Mouse (Mus musculus) kidney, adult 10 weeks (tissue): Measurements from ENCODE around the gene Xlr3a. TPM values are rescaled to one million over a fixed set of nuclear protein-coding genes. Genes with fewer than 3 reads are reported as not detected.

Experiments used
- polyA plus RNA-seq: library from polyadenylated mRNA; stranded (reverse); fragments of 350-450 nt; fragmentation: Illumina TruSeq; extraction: RNeasy Lipid Tissue Mini Kit (QIAGEN cat#74804); gene quantifications from one replicate; pipeline ENCODE4 v1.2.3, GENCODE M21; 2014; ENCODE audit warnings: low read depth, low replicate concordance

Xlr3a gene
- polyA plus RNA-seq, result 5.1 TPM

DNA sequence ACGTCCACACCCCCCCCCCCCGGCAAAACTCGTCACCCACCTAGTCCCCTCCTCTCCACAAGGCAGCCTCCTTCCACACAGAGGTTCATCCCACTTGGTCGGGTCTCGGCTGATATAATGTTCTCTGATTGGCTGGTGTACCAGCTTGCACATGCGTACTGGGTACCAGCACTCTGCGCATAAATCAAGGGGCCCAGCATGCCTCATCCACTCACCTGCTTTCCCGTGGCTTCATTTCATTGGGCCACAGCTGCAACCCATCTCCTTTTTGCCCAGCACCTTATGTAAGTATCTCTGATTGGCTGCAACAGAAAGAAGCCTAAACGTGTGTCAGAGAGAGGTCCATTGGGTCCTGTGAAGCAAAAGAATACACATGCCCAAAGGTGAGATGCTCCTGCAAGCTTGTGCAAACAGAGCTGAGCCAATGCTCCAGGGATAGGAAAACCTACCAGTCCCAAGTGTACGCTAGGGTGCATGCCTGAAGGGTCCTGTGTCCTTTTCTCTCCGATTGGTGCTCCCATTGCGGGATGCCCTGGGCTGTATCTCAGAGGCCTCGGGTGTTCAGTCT is at the start of gene Xlr3a:
Xlr3a (minus strand) TSS at position 155 of the 568 bp plus-strand sequence.

DNA sequence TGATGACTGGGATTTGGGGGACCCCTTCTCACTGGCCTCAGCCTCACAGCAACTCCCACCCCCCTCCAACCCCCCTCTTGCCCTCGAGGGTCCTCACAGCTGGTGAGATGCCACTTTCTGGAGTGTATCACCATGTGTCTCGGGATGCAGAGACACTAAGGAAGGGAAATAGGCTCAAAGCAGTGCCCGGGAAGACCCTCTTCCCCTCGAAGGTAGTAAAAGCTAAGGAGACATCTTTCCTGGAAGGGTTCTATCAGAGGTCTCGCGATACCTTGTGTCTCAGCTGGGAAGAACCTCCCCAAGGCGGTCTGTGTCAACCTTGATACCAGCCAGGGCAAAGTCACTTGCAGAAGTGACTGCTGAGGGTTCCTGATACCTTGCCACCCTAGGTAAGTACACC is 19.9 kb upstream of the Xlr3a start, which contains the start of gene Gm14685:
Gm14685 (plus strand) TSS at position 301 of the 400 bp plus-strand sequence.

DNA sequence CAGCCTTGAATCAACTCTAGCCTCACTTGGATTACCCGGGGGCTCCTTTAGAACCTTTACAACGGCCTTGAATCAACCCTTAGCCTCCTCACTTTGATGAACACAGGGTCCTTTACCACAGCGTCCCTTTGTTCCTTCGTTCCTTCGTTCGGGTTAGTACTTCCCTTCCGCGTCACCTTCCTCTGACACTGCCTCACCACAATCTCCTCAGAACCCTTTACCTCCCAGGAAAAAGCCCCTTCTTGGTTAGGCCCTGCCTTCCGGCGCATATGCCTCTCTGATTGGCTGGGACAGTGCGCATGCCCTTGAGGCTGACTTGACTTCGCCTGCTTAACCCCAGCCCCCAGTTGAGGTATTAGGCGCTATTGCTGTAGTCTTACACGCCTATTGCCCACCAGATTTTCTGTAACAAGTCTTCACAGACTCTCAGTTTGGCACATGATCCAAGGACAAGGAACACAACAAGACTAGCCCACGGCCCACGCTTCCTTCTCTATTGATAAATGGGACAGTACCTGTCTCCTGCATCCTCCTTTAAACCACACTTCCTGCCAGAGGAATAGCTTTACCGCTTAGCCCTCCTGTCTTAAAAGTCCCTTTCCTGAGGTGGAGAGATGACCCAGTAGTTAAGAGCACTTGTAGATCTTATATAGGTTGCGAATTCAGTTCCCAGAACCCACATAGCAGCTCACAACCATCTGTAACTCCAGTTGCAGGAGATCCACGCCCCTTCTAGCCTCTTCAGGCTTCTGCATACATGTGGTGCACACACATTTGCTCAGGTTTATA is 14.4 kb downstream of the Xlr3a start, which contains the start of gene Xlr4a:
Xlr4a (minus strand) TSS at position 212 of the 789 bp plus-strand sequence.

DNA sequence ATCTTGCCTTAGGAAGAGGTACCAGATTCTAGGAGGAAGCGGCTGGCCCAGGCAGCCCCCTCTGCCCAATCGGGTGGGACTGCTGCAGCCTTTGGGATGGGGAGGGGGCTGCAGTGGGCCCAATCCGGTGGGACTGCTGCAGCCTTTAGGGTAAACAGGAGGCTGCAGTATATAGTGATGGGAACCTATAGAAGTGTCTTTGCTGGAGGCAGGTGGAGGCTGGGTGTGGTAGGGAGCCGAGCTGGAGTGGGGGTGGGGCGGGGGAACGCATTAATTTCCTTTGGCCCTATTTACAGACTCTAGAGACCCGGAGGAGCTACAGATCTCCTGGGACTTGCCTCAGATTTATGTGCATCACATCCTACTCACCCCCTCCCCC is 32.5 kb downstream of the Xlr3a start, which contains the start of gene Pnma3:
Pnma3 (plus strand) TSS at position 373 of the 379 bp plus-strand sequence.

DNA sequence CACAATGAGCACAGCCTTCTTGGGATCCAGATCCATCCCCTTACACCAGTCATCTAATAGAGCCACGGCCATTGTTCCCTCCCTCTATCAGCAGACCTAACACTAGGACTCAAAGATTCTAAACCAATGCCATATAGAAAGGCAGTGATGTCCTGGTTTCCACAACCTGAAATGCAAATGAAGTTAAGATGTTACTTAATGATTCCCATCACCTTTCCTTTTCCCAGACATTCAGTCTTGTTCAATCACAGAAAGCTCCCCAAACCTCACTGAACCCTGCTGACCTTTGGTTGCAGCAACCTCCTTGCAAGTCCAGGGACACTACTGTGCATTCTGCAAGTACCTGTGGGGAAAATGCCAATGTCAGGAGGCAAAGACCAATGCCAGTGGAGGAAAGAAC is 59.9 kb downstream of the Xlr3a start, which contains the start of gene Pnma5:
Pnma5 (minus strand) TSS at position 101 of the 400 bp plus-strand sequence.

Other genes starting within 250 kb of the Xlr3a start
- gene Cetn2, start 178.7 kb downstream of the Xlr3a start, polyA plus RNA-seq, result 258 TPM
- gene Nsdhl, start 178.5 kb downstream of the Xlr3a start, polyA plus RNA-seq, result 77.1 TPM
- 23.9 TPM for gene Zfp185, start 109.8 kb downstream of the Xlr3a start, polyA plus RNA-seq
- gene Pnma5, start 60.0 kb downstream of the Xlr3a start, polyA plus RNA-seq, result not detected
- not detected for gene Pnma3, start 32.3 kb downstream of the Xlr3a start, polyA plus RNA-seq
- not detected for gene Xlr4a, start 14.6 kb downstream of the Xlr3a start, polyA plus RNA-seq
- gene Gm14685, start 20.0 kb upstream of the Xlr3a start, polyA plus RNA-seq, result not detected
- gene Xlr5b, start 51.7 kb upstream of the Xlr3a start, polyA plus RNA-seq, result 1.0 TPM
- not detected for gene DXBay18, start 52.4 kb upstream of the Xlr3a start, polyA plus RNA-seq
- gene Spin2d, start 79.9 kb upstream of the Xlr3a start, polyA plus RNA-seq, result not detected
- gene Xlr3b, start 95.1 kb upstream of the Xlr3a start, polyA plus RNA-seq, result 5.6 TPM
- 0.69 TPM for gene Xlr4b, start 117.2 kb upstream of the Xlr3a start, polyA plus RNA-seq
- 8.4 TPM for gene F8a, start 131.2 kb upstream of the Xlr3a start, polyA plus RNA-seq
- gene Xlr4c, start 146.0 kb upstream of the Xlr3a start, polyA plus RNA-seq, result 0.93 TPM
- not detected for gene Xlr3c, start 168.3 kb upstream of the Xlr3a start, polyA plus RNA-seq
- 0.65 TPM for gene Xlr5a, start 195.9 kb upstream of the Xlr3a start, polyA plus RNA-seq
- gene Xlr5c, start 195.9 kb upstream of the Xlr3a start, polyA plus RNA-seq, result 0.49 TPM
- gene Gm45015, start 239.7 kb upstream of the Xlr3a start, polyA plus RNA-seq, result not detected
- 9.1 TPM for gene Zfp275, start 245.5 kb upstream of the Xlr3a start, polyA plus RNA-seq